Mouse (Mus musculus): ENCODE results near the gene Tada1.
A peak's percentile ranks its signal among the peaks of the same experiment; 100 is the strongest.

- peak; percentile 97 for TF ChIP-seq CTCF (IDR thresholded peaks at IDR 0.05; ENCODE audit: low read depth, low read length)
- TF ChIP-seq POLR2A (IDR thresholded peaks at IDR 0.05; ENCODE audit: extremely low read depth, insufficient read depth, low read length), result no peak
These were observed 18.6 kb upstream of the Tada1 start for GRCm38 (mm10) chr1:166360157-166360855.
